In genomic region chr2:152639406-152640113, GRCm38 (mm10) we compare ENCODE assay signal across 10 mouse cellular contexts. TPM values are rescaled to one million over a fixed set of nuclear protein-coding genes. Genes with fewer than 3 reads are reported as not detected.
DNase-seq lines count a peak whose midpoint lies in the region; ATAC-seq lines count a peak whose summit lies in the region.
"Had no signal": no experiment of that assay in that cellular context is flagged by ENCODE, and none has a peak within 500 bp of the region (broad histone marks: within the 10 kb centered on the region; RNA-seq: fewer than 3 reads in every experiment).

No protein-coding gene starts in this region.

- H3K27me3 ChIP-seq in limb, embryonic 15.5 days = no peaks in the 10 kb centered on the region
- H3K27me3 ChIP-seq in limb, embryonic 10.5 days (ENCODE audit: low read depth, poor library complexity, severe bottlenecking) = peaks cover 12% of the 10 kb centered on the region
- H3K27me3 ChIP-seq in embryonic facial prominence, embryonic 13.5 days = no peaks in the 10 kb centered on the region
- no peaks in the 10 kb centered on the region for H3K27me3 ChIP-seq in intestine, embryonic 15.5 days (replicated peaks)
- no peaks in the 10 kb centered on the region for H3K27me3 ChIP-seq in neural tube, embryonic 11.5 days (ENCODE audit: control insufficient read depth, insufficient read depth, low read length)

- H3K27ac ChIP-seq in limb, embryonic 15.5 days = 0 out of 2 replicates have a peak overlapping the region, but pooled peaks have one; percentile 33
- no peak overlapping the region for H3K27ac ChIP-seq in limb, embryonic 10.5 days
- H3K27ac ChIP-seq in embryonic facial prominence, embryonic 13.5 days = peak overlapping the region; percentile 22; the same call in 1 of the 2 replicates
- peak overlapping the region; percentile 82 for H3K27ac ChIP-seq in intestine, embryonic 15.5 days
- no peak overlapping the region for H3K27ac ChIP-seq in neural tube, embryonic 11.5 days (ENCODE audit: low read depth, low read length)
- H3K27ac ChIP-seq: liver, embryonic 15.5 days had no signal

- H3K4me2 ChIP-seq in limb, embryonic 15.5 days = no peak overlapping the region
- H3K4me2 ChIP-seq in embryonic facial prominence, embryonic 13.5 days = no peak overlapping the region
- H3K4me2 ChIP-seq in intestine, embryonic 15.5 days (replicated peaks) = no peak overlapping the region
- no peak overlapping the region for H3K4me2 ChIP-seq in neural tube, embryonic 11.5 days (ENCODE audit: low read depth)
- H3K4me2 ChIP-seq: liver, embryonic 15.5 days had no signal

- no peaks in the 10 kb centered on the region for H3K36me3 ChIP-seq in limb, embryonic 15.5 days
- no peaks in the 10 kb centered on the region for H3K36me3 ChIP-seq in limb, embryonic 10.5 days
- H3K36me3 ChIP-seq in embryonic facial prominence, embryonic 13.5 days = no peaks in the 10 kb centered on the region
- H3K36me3 ChIP-seq in intestine, embryonic 15.5 days = no peaks in the 10 kb centered on the region
- H3K36me3 ChIP-seq in neural tube, embryonic 11.5 days (ENCODE audit: control insufficient read depth, insufficient read depth, low read length) = no peaks in the 10 kb centered on the region
- H3K36me3 ChIP-seq: G1E; liver, embryonic 15.5 days had no signal

- DNase-seq in limb, embryonic 10.5 days (ENCODE audit: low spot score) = no peak
- peak; percentile 64 for DNase-seq in neural tube, embryonic 11.5 days (ENCODE audit: low spot score)
- DNase-seq in cerebellum, adult 18-20 months = no peak
- no peak for DNase-seq in cerebellum, adult 9-11 months
- DNase-seq in layer of hippocampus, postnatal 14 days (ENCODE audit: low spot score in 2 of 2) = no peak

- no peaks in the 10 kb centered on the region for H3K9me3 ChIP-seq in limb, embryonic 15.5 days
- H3K9me3 ChIP-seq in limb, embryonic 10.5 days (replicated peaks) = no peaks in the 10 kb centered on the region
- no peaks in the 10 kb centered on the region for H3K9me3 ChIP-seq in embryonic facial prominence, embryonic 13.5 days
- no peaks in the 10 kb centered on the region for H3K9me3 ChIP-seq in intestine, embryonic 15.5 days
- no peaks in the 10 kb centered on the region for H3K9me3 ChIP-seq in neural tube, embryonic 11.5 days (ENCODE audit: control insufficient read depth, low read length)
- H3K9me3 ChIP-seq: G1E; liver, embryonic 15.5 days had no signal

- ATAC-seq in limb, embryonic 15.5 days (ENCODE audit: insufficient number of reproducible peaks, low FRiP score, low TSS enrichment, low read depth) = no peak
- ATAC-seq in embryonic facial prominence, embryonic 13.5 days (ENCODE audit: insufficient number of reproducible peaks, insufficient read depth, low FRiP score, low TSS enrichment, low read depth) = no peak
- ATAC-seq in intestine, embryonic 15.5 days = peak; percentile 60
- ATAC-seq in neural tube, embryonic 11.5 days (ENCODE audit: insufficient read depth, low FRiP score, low TSS enrichment) = peak; percentile 61; the same call in 1 of the 2 replicates

- peaks cover 26% of the 10 kb centered on the region for H3K4me1 ChIP-seq in limb, embryonic 15.5 days
- H3K4me1 ChIP-seq in limb, embryonic 10.5 days = peaks cover 3% of the 10 kb centered on the region
- peaks cover 15% of the 10 kb centered on the region for H3K4me1 ChIP-seq in embryonic facial prominence, embryonic 13.5 days
- H3K4me1 ChIP-seq in intestine, embryonic 15.5 days (replicated peaks) = peaks cover 11% of the 10 kb centered on the region
- H3K4me1 ChIP-seq in neural tube, embryonic 11.5 days (ENCODE audit: control insufficient read depth, insufficient read depth, low read length) = 0 out of 2 replicates have a peak, but pooled peaks cover 6% of the 10 kb centered on the region
- H3K4me1 ChIP-seq: liver, embryonic 15.5 days had no signal

- H3K4me3 ChIP-seq in limb, embryonic 15.5 days = no peak overlapping the region
- no peak overlapping the region for H3K4me3 ChIP-seq in limb, embryonic 10.5 days
- no peak overlapping the region for H3K4me3 ChIP-seq in embryonic facial prominence, embryonic 13.5 days
- no peak overlapping the region for H3K4me3 ChIP-seq in intestine, embryonic 15.5 days (replicated peaks)
- H3K4me3 ChIP-seq in neural tube, embryonic 11.5 days (ENCODE audit: low read depth, low read length) = no peak overlapping the region
- H3K4me3 ChIP-seq: liver, embryonic 15.5 days had no signal

- 27% methylated on average over 11 of the region's 11 CpGs for WGBS in limb, embryonic 15.5 days
- 36% methylated on average over 11 of the region's 11 CpGs for WGBS in limb, embryonic 10.5 days
- WGBS in embryonic facial prominence, embryonic 13.5 days = 25% methylated on average over 11 of the region's 11 CpGs
- 21% methylated on average over 11 of the region's 11 CpGs for WGBS in intestine, embryonic 15.5 days
- 12% methylated on average over 11 of the region's 11 CpGs for WGBS in neural tube, embryonic 11.5 days

- no peak overlapping the region for H3K9ac ChIP-seq in limb, embryonic 15.5 days
- peak overlapping the region; percentile 17; the same call in 1 of the 2 replicates for H3K9ac ChIP-seq in embryonic facial prominence, embryonic 13.5 days
- H3K9ac ChIP-seq in intestine, embryonic 15.5 days = no peak overlapping the region; the same call in 1 of the 2 replicates
- no peak overlapping the region for H3K9ac ChIP-seq in neural tube, embryonic 11.5 days (ENCODE audit: low read length)
- H3K9ac ChIP-seq: liver, embryonic 15.5 days had no signal

RNA-seq across cellular contexts. Expression of gene Rem1, which starts 12.8 kb away (rescaled TPM):
- 5.2 and 7.4 TPM in 2 replicates for polyA plus RNA-seq in limb, embryonic 15.5 days (2015; fragmentation: Nextera tagmentation; extraction: Ambion mirVana)
- polyA plus RNA-seq in limb, embryonic 10.5 days (2016; fragmentation: Nextera tagmentation; extraction: Ambion mirVana) = 0.41 and 0.46 TPM in 2 replicates
- polyA plus RNA-seq in embryonic facial prominence, embryonic 13.5 days (2015; fragmentation: Nextera tagmentation; extraction: Ambion mirVana) = 1.7 and 3.6 TPM in 2 replicates
- polyA plus RNA-seq in intestine, embryonic 15.5 days (2015; fragmentation: Nextera tagmentation; extraction: Ambion mirVana) = 10.0 and 10.3 TPM in 2 replicates
- polyA plus RNA-seq in neural tube, embryonic 11.5 days (2014; fragmentation: Nextera tagmentation; extraction: Ambion mirVana) = 0.58 TPM in 2 replicates
- under 1 TPM; 0.72 to 0.83 TPM for total RNA-seq in layer of hippocampus, postnatal 14 days (2021)
- total RNA-seq: G1E had no signal
- polyA plus RNA-seq: G1E had no signal

RNA-seq across cellular contexts. Expression of gene Defb25, which starts 16.7 kb away (rescaled TPM):
- 0.92 and 1.1 TPM in 2 replicates for polyA plus RNA-seq in limb, embryonic 15.5 days (2015; fragmentation: Nextera tagmentation; extraction: Ambion mirVana)
- not detected in 2 replicates for polyA plus RNA-seq in limb, embryonic 10.5 days (2016; fragmentation: Nextera tagmentation; extraction: Ambion mirVana)
- polyA plus RNA-seq in embryonic facial prominence, embryonic 13.5 days (2015; fragmentation: Nextera tagmentation; extraction: Ambion mirVana) = 1.3 TPM in 1 of 2 replicates, not detected in the other
- 0.67 and 2.3 TPM in 2 replicates for polyA plus RNA-seq in intestine, embryonic 15.5 days (2015; fragmentation: Nextera tagmentation; extraction: Ambion mirVana)
- not detected in 2 replicates for polyA plus RNA-seq in neural tube, embryonic 11.5 days (2014; fragmentation: Nextera tagmentation; extraction: Ambion mirVana)
- not detected for total RNA-seq in layer of hippocampus, postnatal 14 days (2021)
- total RNA-seq: G1E had no signal
- polyA plus RNA-seq: G1E; liver, embryonic 15.5 days had no signal

RNA-seq across cellular contexts. Expression of gene H13, which starts 29.7 kb away (rescaled TPM):
- 143 and 150 TPM in 2 replicates for polyA plus RNA-seq in limb, embryonic 15.5 days (2015; fragmentation: Nextera tagmentation; extraction: Ambion mirVana)
- 104 and 118 TPM in 2 replicates for polyA plus RNA-seq in limb, embryonic 10.5 days (2016; fragmentation: Nextera tagmentation; extraction: Ambion mirVana)
- polyA plus RNA-seq in embryonic facial prominence, embryonic 13.5 days (2015; fragmentation: Nextera tagmentation; extraction: Ambion mirVana) = 123 and 125 TPM in 2 replicates
- 115 and 120 TPM in 2 replicates for polyA plus RNA-seq in intestine, embryonic 15.5 days (2015; fragmentation: Nextera tagmentation; extraction: Ambion mirVana)
- 123 TPM in 2 replicates for polyA plus RNA-seq in neural tube, embryonic 11.5 days (2014; fragmentation: Nextera tagmentation; extraction: Ambion mirVana)
- total RNA-seq in layer of hippocampus, postnatal 14 days (2021) = 10 to 100 TPM; 84.9 to 86.7 TPM

RNA-seq across cellular contexts. Expression of gene Defb36, which starts 35.4 kb away (rescaled TPM):
- polyA plus RNA-seq in limb, embryonic 15.5 days (2015; fragmentation: Nextera tagmentation; extraction: Ambion mirVana) = not detected in 2 replicates
- polyA plus RNA-seq in limb, embryonic 10.5 days (2016; fragmentation: Nextera tagmentation; extraction: Ambion mirVana) = not detected in 2 replicates
- not detected in 2 replicates for polyA plus RNA-seq in embryonic facial prominence, embryonic 13.5 days (2015; fragmentation: Nextera tagmentation; extraction: Ambion mirVana)
- not detected in 2 replicates for polyA plus RNA-seq in intestine, embryonic 15.5 days (2015; fragmentation: Nextera tagmentation; extraction: Ambion mirVana)
- not detected in 2 replicates for polyA plus RNA-seq in neural tube, embryonic 11.5 days (2014; fragmentation: Nextera tagmentation; extraction: Ambion mirVana)
- total RNA-seq in layer of hippocampus, postnatal 14 days (2021) = not detected
- total RNA-seq: G1E had no signal
- polyA plus RNA-seq: G1E; liver, embryonic 15.5 days had no signal

RNA-seq across cellular contexts. Expression of gene Defb45, which starts 40.4 kb away (rescaled TPM):
- not detected in 2 replicates for polyA plus RNA-seq in limb, embryonic 15.5 days (2015; fragmentation: Nextera tagmentation; extraction: Ambion mirVana)
- polyA plus RNA-seq in limb, embryonic 10.5 days (2016; fragmentation: Nextera tagmentation; extraction: Ambion mirVana) = not detected in 2 replicates
- polyA plus RNA-seq in embryonic facial prominence, embryonic 13.5 days (2015; fragmentation: Nextera tagmentation; extraction: Ambion mirVana) = not detected in 2 replicates
- polyA plus RNA-seq in intestine, embryonic 15.5 days (2015; fragmentation: Nextera tagmentation; extraction: Ambion mirVana) = not detected in 2 replicates
- polyA plus RNA-seq in neural tube, embryonic 11.5 days (2014; fragmentation: Nextera tagmentation; extraction: Ambion mirVana) = not detected in 2 replicates
- not detected for total RNA-seq in layer of hippocampus, postnatal 14 days (2021)
- total RNA-seq: G1E had no signal
- polyA plus RNA-seq: G1E; liver, embryonic 15.5 days had no signal

Comparison
In these comparisons a context has a peak if more than half of its experiments do, and no peak if none do; other contexts are left out.
1. H3K27ac ChIP-seq: peak in limb, embryonic 15.5 days (single experiment), embryonic facial prominence, embryonic 13.5 days (single experiment) and intestine, embryonic 15.5 days (single experiment); none in limb, embryonic 10.5 days (single experiment) and neural tube, embryonic 11.5 days (single experiment).
2. ATAC-seq: peak in intestine, embryonic 15.5 days (single experiment) and neural tube, embryonic 11.5 days (single experiment); none in limb, embryonic 15.5 days (single experiment) and embryonic facial prominence, embryonic 13.5 days (single experiment).